8 mouse cellular contexts compared by ENCODE assay signal in the genomic region with DNA sequence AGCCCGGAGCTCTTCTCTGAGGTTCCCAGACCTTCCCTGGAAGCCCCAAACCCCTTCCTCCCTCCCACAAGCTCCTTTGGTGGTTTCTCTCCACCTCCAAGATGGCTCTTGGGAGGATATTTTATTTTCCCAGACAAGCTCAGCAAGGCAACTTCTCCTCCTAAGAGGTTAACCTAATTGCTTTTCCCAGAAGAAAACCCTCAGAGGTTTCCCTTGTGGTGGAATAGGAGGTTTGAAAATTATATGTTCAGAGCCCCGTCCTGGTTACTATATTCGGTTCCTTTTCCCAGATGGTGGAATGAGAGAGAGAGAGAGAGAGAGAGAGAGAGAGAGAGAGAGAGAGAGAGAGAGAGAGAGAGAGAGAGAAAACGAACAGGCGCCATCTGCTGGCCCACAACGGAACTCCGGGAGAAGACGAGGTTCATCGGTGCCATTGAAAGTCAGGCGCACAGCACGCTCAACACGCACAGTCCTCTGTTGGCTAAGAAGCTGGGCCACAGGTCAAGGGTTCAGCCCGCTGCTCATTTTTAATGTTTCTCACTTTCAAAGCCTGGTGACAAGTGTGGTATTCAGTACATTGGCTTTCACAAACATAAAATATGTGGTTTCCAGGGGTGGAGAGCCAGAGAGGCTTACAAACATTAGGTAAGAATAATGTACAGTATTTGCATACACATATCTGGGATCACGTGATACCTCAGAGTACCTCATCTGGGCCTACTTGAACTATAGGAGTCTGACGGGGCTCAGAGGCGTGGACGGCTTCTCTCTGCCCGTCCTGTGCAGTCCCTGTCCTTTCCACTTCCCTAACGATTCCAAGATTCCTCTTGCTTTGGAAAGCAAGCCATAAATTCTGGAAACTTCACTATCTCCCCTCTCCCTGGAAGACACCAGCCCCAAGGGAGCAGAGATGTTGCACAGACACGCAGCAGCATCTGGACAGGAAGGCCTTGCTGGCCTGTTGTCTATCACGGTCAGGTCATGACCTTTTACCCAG. TPM values are rescaled to one million over a fixed set of nuclear protein-coding genes. Genes with fewer than 3 reads are reported as not detected.
DNase-seq lines count a peak whose midpoint lies in the region; ATAC-seq and TF ChIP-seq lines count a peak whose summit lies in the region.

No protein-coding gene starts in this region.

- no peak for TF ChIP-seq POLR2A in thymus, adult 2 months (IDR thresholded peaks at IDR 0.05; ENCODE audit: control insufficient read depth, extremely low read depth, insufficient read depth, low read length, poor library complexity)
- no peak for TF ChIP-seq POLR2A in limb, embryonic 14.5 days (IDR thresholded peaks at IDR 0.05; ENCODE audit: borderline replicate concordance, extremely low read depth, insufficient read depth, insufficient read length)

- no peak overlapping the region for H3K9ac ChIP-seq in intestine, embryonic 14.5 days (ENCODE audit: low read length)
- no peak overlapping the region for H3K9ac ChIP-seq in limb, embryonic 14.5 days (ENCODE audit: low read depth, low read length, severe bottlenecking)
- H3K9ac ChIP-seq in midbrain, embryonic 16.5 days (ENCODE audit: low read depth, low read length), result no peak overlapping the region
- H3K9ac ChIP-seq in stomach, postnatal 0 days (ENCODE audit: low read length), result no peak overlapping the region

- DNase-seq in thymus, adult 2 months, result peak; percentile 48
- DNase-seq in thymus, adult 18-20 months, result no peak
- DNase-seq in cerebellum, adult 9-10 months, result peak; percentile 68
- peak; percentile 94 for DNase-seq in intestine, embryonic 14.5 days (ENCODE audit: low spot score)
- DNase-seq in limb, embryonic 14.5 days (ENCODE audit: low spot score), result peak; percentile 89
- DNase-seq in stomach, postnatal 0 days (ENCODE audit: low spot score), result peak; percentile 87

- no peak overlapping the region for H3K4me2 ChIP-seq in intestine, embryonic 14.5 days (ENCODE audit: low read length)
- no peak overlapping the region for H3K4me2 ChIP-seq in limb, embryonic 14.5 days (replicated peaks; ENCODE audit: low read depth, low read length, severe bottlenecking)
- H3K4me2 ChIP-seq in midbrain, embryonic 16.5 days (ENCODE audit: low read length), result no peak overlapping the region
- H3K4me2 ChIP-seq in stomach, postnatal 0 days (replicated peaks; ENCODE audit: low read depth), result no peak overlapping the region

- H3K9me3 ChIP-seq in intestine, embryonic 14.5 days (ENCODE audit: control insufficient read depth, low read length), result no peaks in the 10 kb centered on the region
- H3K9me3 ChIP-seq in limb, embryonic 14.5 days (ENCODE audit: control insufficient read depth, low read length), result no peaks in the 10 kb centered on the region
- no peaks in the 10 kb centered on the region for H3K9me3 ChIP-seq in midbrain, embryonic 16.5 days (replicated peaks; ENCODE audit: control insufficient read depth, low read length, poor library complexity, severe bottlenecking)
- no peaks in the 10 kb centered on the region for H3K9me3 ChIP-seq in stomach, postnatal 0 days (ENCODE audit: control insufficient read depth, low read length)

- no peak overlapping the region for H3K4me3 ChIP-seq in thymus, adult 2 months (ENCODE audit: control insufficient read depth, insufficient read depth, low read length)
- H3K4me3 ChIP-seq in intestine, embryonic 14.5 days (ENCODE audit: low read depth, low read length), result no peak overlapping the region
- H3K4me3 ChIP-seq in limb, embryonic 14.5 days (replicated peaks; ENCODE audit: low read length), result no peak overlapping the region
- H3K4me3 ChIP-seq in midbrain, embryonic 16.5 days (ENCODE audit: low read depth, low read length), result no peak overlapping the region
- H3K4me3 ChIP-seq in stomach, postnatal 0 days (ENCODE audit: low read depth, low read length), result no peak overlapping the region

- ATAC-seq in frontal cortex, adult (ENCODE audit: low TSS enrichment), result peak; percentile 78
- ATAC-seq in intestine, embryonic 14.5 days (replicated peaks; ENCODE audit: low FRiP score, low TSS enrichment, low read depth), result peak; percentile 79
- ATAC-seq in limb, embryonic 14.5 days (ENCODE audit: low FRiP score, low read depth), result peak; percentile 41; the same call in 1 of the 2 replicates
- ATAC-seq in midbrain, embryonic 16.5 days, result peak; percentile 25; the same call in 1 of the 2 replicates
- peak; percentile 70 for ATAC-seq in stomach, postnatal 0 days (ENCODE audit: low FRiP score, low TSS enrichment)

- no peaks in the 10 kb centered on the region for H3K4me1 ChIP-seq in thymus, adult 2 months (replicated peaks; ENCODE audit: control insufficient read depth, insufficient read depth, low read length)
- H3K4me1 ChIP-seq in intestine, embryonic 14.5 days (replicated peaks; ENCODE audit: control insufficient read depth, insufficient read depth, low read length), result peaks cover 11% of the 10 kb centered on the region; the same call in 1 of the 2 replicates
- H3K4me1 ChIP-seq in limb, embryonic 14.5 days (ENCODE audit: control insufficient read depth, insufficient read depth, low read length), result peaks cover 9% of the 10 kb centered on the region
- peaks cover 2% of the 10 kb centered on the region; the same call in 1 of the 2 replicates for H3K4me1 ChIP-seq in midbrain, embryonic 16.5 days (ENCODE audit: control insufficient read depth, insufficient read depth, low read length)
- no peaks in the 10 kb centered on the region for H3K4me1 ChIP-seq in stomach, postnatal 0 days (replicated peaks; ENCODE audit: control insufficient read depth, insufficient read depth)

- H3K27ac ChIP-seq in thymus, adult 2 months (ENCODE audit: control insufficient read depth, insufficient read depth, low read length), result no peak overlapping the region
- H3K27ac ChIP-seq in intestine, embryonic 14.5 days (ENCODE audit: low read depth), result peak overlapping the region; percentile 66
- peak overlapping the region; percentile 45; the same call in 1 of the 2 replicates for H3K27ac ChIP-seq in limb, embryonic 14.5 days (replicated peaks; ENCODE audit: low read depth, low read length)
- H3K27ac ChIP-seq in midbrain, embryonic 16.5 days (ENCODE audit: low read length), result no peak overlapping the region
- peak overlapping the region; percentile 63 for H3K27ac ChIP-seq in stomach, postnatal 0 days (replicated peaks)

- TF ChIP-seq CTCF in thymus, adult 2 months (IDR thresholded peaks at IDR 0.05; ENCODE audit: borderline replicate concordance, control insufficient read depth, extremely low read depth, insufficient read depth, low read length, poor library complexity), result 0 out of 2 replicates have a peak, but pooled peaks have one; percentile 32
- TF ChIP-seq CTCF in stomach, postnatal 0 days (IDR thresholded peaks at IDR 0.05; ENCODE audit: low read depth), result peak; percentile 83

- no peaks in the 10 kb centered on the region for H3K27me3 ChIP-seq in thymus, adult 2 months (ENCODE audit: control insufficient read depth, insufficient read depth, low read length)
- H3K27me3 ChIP-seq in intestine, embryonic 14.5 days (replicated peaks; ENCODE audit: control insufficient read depth, insufficient read depth, low read length), result no peaks in the 10 kb centered on the region
- H3K27me3 ChIP-seq in limb, embryonic 14.5 days (ENCODE audit: control insufficient read depth, insufficient read depth, low read length), result no peaks in the 10 kb centered on the region
- H3K27me3 ChIP-seq in midbrain, embryonic 16.5 days (ENCODE audit: control insufficient read depth, insufficient read depth, low read depth, low read length), result no peaks in the 10 kb centered on the region
- no peaks in the 10 kb centered on the region for H3K27me3 ChIP-seq in stomach, postnatal 0 days (ENCODE audit: control insufficient read depth, insufficient read depth, low read length)

- no peak for TF ChIP-seq EP300 in stomach, postnatal 0 days (optimal IDR thresholded peaks at IDR 0.05)

- no peaks in the 10 kb centered on the region for H3K36me3 ChIP-seq in thymus, adult 2 months (ENCODE audit: control insufficient read depth, insufficient read depth, low read length)
- no peaks in the 10 kb centered on the region for H3K36me3 ChIP-seq in intestine, embryonic 14.5 days (ENCODE audit: control insufficient read depth, insufficient read depth, low read length)
- H3K36me3 ChIP-seq in limb, embryonic 14.5 days (ENCODE audit: control insufficient read depth, insufficient read depth, low read length), result no peaks in the 10 kb centered on the region
- H3K36me3 ChIP-seq in midbrain, embryonic 16.5 days (ENCODE audit: control insufficient read depth, insufficient read depth, low read length), result no peaks in the 10 kb centered on the region
- no peaks in the 10 kb centered on the region for H3K36me3 ChIP-seq in stomach, postnatal 0 days (ENCODE audit: control insufficient read depth, insufficient read depth, low read length)

- whole genome bisulfite sequencing in thymus, adult 2 months, result 43% methylated on average over 21 of the region's 21 CpGs
- WGBS in intestine, embryonic 14.5 days, result 30% methylated on average over 21 of the region's 21 CpGs
- WGBS in limb, embryonic 14.5 days, result 35% methylated on average over 21 of the region's 21 CpGs
- WGBS in midbrain, embryonic 16.5 days, result 45% methylated on average over 21 of the region's 21 CpGs
- WGBS in stomach, postnatal 0 days, result 27% methylated on average over 21 of the region's 21 CpGs

RNA-seq across cellular contexts. Expression of gene Zfp36l1, which starts 33.7 kb away (rescaled TPM):
- 253 and 297 TPM in 2 replicates for polyA plus RNA-seq in thymus, adult 2 months (2012; rRNA removed)
- 159 and 165 TPM in 2 replicates for polyA plus RNA-seq in intestine, embryonic 14.5 days (2014; fragmentation: Nextera tagmentation; extraction: Ambion mirVana)
- 245 and 413 TPM in 2 replicates for polyA plus RNA-seq in limb, embryonic 14.5 days (2012; rRNA removed)
- polyA plus RNA-seq in limb, embryonic 14.5 days (2014; fragmentation: Nextera tagmentation; extraction: Ambion mirVana), result 195 and 209 TPM in 2 replicates
- polyA plus RNA-seq in midbrain, embryonic 16.5 days (2015; fragmentation: Nextera tagmentation; extraction: Ambion mirVana), result 26.5 and 29.9 TPM in 2 replicates
- 90.8 and 98.5 TPM in 2 replicates for polyA plus RNA-seq in stomach, postnatal 0 days (2015; fragmentation: Nextera tagmentation; extraction: Ambion mirVana)

Comparison
In these comparisons a context has a peak if more than half of its experiments do, and no peak if none do; other contexts are left out.
1. DNase-seq: peak in thymus, adult 2 months (single experiment), cerebellum, adult 9-10 months (single experiment), intestine, embryonic 14.5 days (single experiment), limb, embryonic 14.5 days (single experiment) and stomach, postnatal 0 days (single experiment); none in thymus, adult 18-20 months (0 of 2).
2. H3K27ac ChIP-seq: peak in intestine, embryonic 14.5 days (single experiment), limb, embryonic 14.5 days (single experiment) and stomach, postnatal 0 days (single experiment); none in thymus, adult 2 months (single experiment) and midbrain, embryonic 16.5 days (single experiment).
3. ATAC-seq: peak in every context shown above with its lines; median percentile 79 in intestine, embryonic 14.5 days; 78 in frontal cortex, adult; 70 in stomach, postnatal 0 days; 41 in limb, embryonic 14.5 days; 25 in midbrain, embryonic 16.5 days.